ENCODE assay signal across 8 mouse cellular contexts in the genomic region with DNA sequence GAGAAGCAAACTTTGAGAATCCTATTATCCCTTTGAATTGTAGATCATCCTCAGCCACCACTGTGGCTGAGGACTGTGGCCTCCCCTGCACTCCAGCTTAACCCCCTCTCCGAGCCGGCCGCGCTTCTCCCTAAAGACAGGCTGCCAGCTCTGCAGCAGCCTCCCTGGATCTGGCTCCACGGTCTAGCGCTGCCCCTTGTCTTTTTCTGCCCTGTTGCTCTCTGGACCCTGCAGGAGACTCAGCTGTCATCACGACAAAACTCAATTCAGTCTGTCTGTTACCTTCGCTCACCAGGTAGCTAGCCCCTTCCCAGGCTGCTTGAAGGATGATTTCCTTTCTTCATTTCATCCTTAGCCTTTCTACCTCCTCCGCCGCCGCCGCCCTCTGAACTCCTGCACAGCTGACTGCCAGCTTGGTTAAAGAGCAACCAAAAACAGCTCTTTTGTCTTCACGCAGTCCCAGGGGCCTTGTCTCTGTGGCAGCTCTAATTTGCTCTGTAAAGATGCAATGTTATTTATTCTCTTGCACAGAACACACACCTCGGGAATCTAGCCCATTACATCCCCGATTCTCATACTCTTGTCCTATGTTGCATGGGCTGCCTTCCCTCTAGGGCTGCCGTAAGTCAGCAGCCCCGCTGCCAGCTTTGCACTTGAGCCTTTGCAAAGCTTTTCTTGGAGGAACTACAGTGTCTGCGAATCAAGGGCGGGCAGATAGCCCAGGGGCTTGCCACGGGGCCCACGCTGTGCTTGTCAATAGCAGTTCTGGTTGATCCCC.
DNase-seq lines count a peak whose midpoint lies in the region; ATAC-seq and TF ChIP-seq lines count a peak whose summit lies in the region.

No protein-coding gene starts in this region.

- H3K27me3 ChIP-seq in liver, embryonic 11.5 days (replicated peaks; ENCODE audit: control insufficient read depth, insufficient read depth, low read length), result peaks cover 9% of the 10 kb centered on the region; the same call in 1 of the 2 replicates
- no peaks in the 10 kb centered on the region for H3K27me3 ChIP-seq in embryonic facial prominence, embryonic 13.5 days
- no peaks in the 10 kb centered on the region for H3K27me3 ChIP-seq in hindbrain, postnatal 0 days (ENCODE audit: insufficient read depth, low read length)
- H3K27me3 ChIP-seq in liver, embryonic 16.5 days (ENCODE audit: control insufficient read depth, insufficient read depth, low read depth, low read length), result no peaks in the 10 kb centered on the region

- DNase-seq in liver, embryonic 11.5 days (ENCODE audit: low spot score), result no peak
- no peak for DNase-seq in liver
- peak; percentile 69 for DNase-seq in hindbrain, postnatal 0 days (ENCODE audit: low spot score)
- no peak for DNase-seq in spleen, postnatal 10 days (ENCODE audit: low spot score in 2 of 2)
- no peak for DNase-seq in urinary bladder, postnatal 25 days (ENCODE audit: low spot score)
- DNase-seq in lung, postnatal 36 days, result no peak

- no peaks in the 10 kb centered on the region for H3K9me3 ChIP-seq in liver, embryonic 11.5 days (ENCODE audit: control insufficient read depth, low read length)
- peaks cover 6% of the 10 kb centered on the region; the same call in 1 of the 2 replicates for H3K9me3 ChIP-seq in embryonic facial prominence, embryonic 13.5 days
- no peaks in the 10 kb centered on the region for H3K9me3 ChIP-seq in hindbrain, postnatal 0 days (ENCODE audit: low read length)
- no peaks in the 10 kb centered on the region for H3K9me3 ChIP-seq in liver, embryonic 16.5 days (replicated peaks; ENCODE audit: control insufficient read depth, low read length)

- no peak overlapping the region for H3K4me3 ChIP-seq in liver, embryonic 11.5 days (ENCODE audit: low read depth, low read length)
- peak overlapping the region; percentile 27 for H3K4me3 ChIP-seq in embryonic facial prominence, embryonic 13.5 days
- H3K4me3 ChIP-seq in hindbrain, postnatal 0 days (ENCODE audit: low read length), result peak overlapping the region; percentile 22
- H3K4me3 ChIP-seq in liver, embryonic 16.5 days (ENCODE audit: low read depth, low read length), result no peak overlapping the region

- no peaks in the 10 kb centered on the region for H3K36me3 ChIP-seq in liver, embryonic 11.5 days (ENCODE audit: control insufficient read depth, insufficient read depth, low read length)
- H3K36me3 ChIP-seq in embryonic facial prominence, embryonic 13.5 days, result no peaks in the 10 kb centered on the region
- H3K36me3 ChIP-seq in hindbrain, postnatal 0 days (ENCODE audit: insufficient read depth, low read length), result no peaks in the 10 kb centered on the region
- H3K36me3 ChIP-seq in liver, embryonic 16.5 days (ENCODE audit: control insufficient read depth, insufficient read depth), result no peaks in the 10 kb centered on the region

- H3K4me2 ChIP-seq in liver, embryonic 11.5 days, result peak overlapping the region; percentile 55
- peak overlapping the region; percentile 55 for H3K4me2 ChIP-seq in embryonic facial prominence, embryonic 13.5 days
- H3K4me2 ChIP-seq in hindbrain, postnatal 0 days (ENCODE audit: low read depth, low read length), result peak overlapping the region; percentile 51
- H3K4me2 ChIP-seq in liver, embryonic 16.5 days (ENCODE audit: low read depth, low read length), result peak overlapping the region; percentile 18; the same call in 1 of the 2 replicates

- H3K27ac ChIP-seq in liver, embryonic 11.5 days (ENCODE audit: low read depth, low read length), result no peak overlapping the region
- H3K27ac ChIP-seq in embryonic facial prominence, embryonic 13.5 days, result peak overlapping the region; percentile 39; the same call in 1 of the 2 replicates
- H3K27ac ChIP-seq in hindbrain, postnatal 0 days, result peak overlapping the region; percentile 74
- no peak overlapping the region for H3K27ac ChIP-seq in liver, embryonic 16.5 days (ENCODE audit: low read length)

- ATAC-seq in liver, embryonic 11.5 days (replicated peaks; ENCODE audit: low FRiP score), result no peak
- no peak for ATAC-seq in embryonic facial prominence, embryonic 13.5 days (ENCODE audit: insufficient number of reproducible peaks, insufficient read depth, low FRiP score, low TSS enrichment, low read depth)
- peak; percentile 66 for ATAC-seq in hindbrain, postnatal 0 days
- ATAC-seq in liver, embryonic 16.5 days (ENCODE audit: low read depth), result no peak

- H3K4me1 ChIP-seq in liver, embryonic 11.5 days (replicated peaks; ENCODE audit: control insufficient read depth, insufficient read depth, low read length), result peaks cover 3% of the 10 kb centered on the region
- peaks cover 20% of the 10 kb centered on the region for H3K4me1 ChIP-seq in embryonic facial prominence, embryonic 13.5 days
- peaks cover 20% of the 10 kb centered on the region for H3K4me1 ChIP-seq in hindbrain, postnatal 0 days (ENCODE audit: insufficient read depth, low read length)
- H3K4me1 ChIP-seq in liver, embryonic 16.5 days (ENCODE audit: control insufficient read depth, low read depth, low read length), result no peaks in the 10 kb centered on the region

- no peak overlapping the region for H3K9ac ChIP-seq in liver, embryonic 11.5 days (ENCODE audit: low read depth, low read length)
- H3K9ac ChIP-seq in embryonic facial prominence, embryonic 13.5 days, result peak overlapping the region; percentile 68
- H3K9ac ChIP-seq in hindbrain, postnatal 0 days (replicated peaks; ENCODE audit: low read length), result no peak overlapping the region; the same call in 1 of the 2 replicates
- no peak overlapping the region for H3K9ac ChIP-seq in liver, embryonic 16.5 days (ENCODE audit: low read depth, low read length)

- 11% methylated on average over 21 of the region's 21 CpGs for WGBS in liver, embryonic 11.5 days
- WGBS in embryonic facial prominence, embryonic 13.5 days, result 6% methylated on average over 21 of the region's 21 CpGs
- WGBS in hindbrain, postnatal 0 days, result 6% methylated on average over 21 of the region's 21 CpGs
- 14% methylated on average over 21 of the region's 21 CpGs for WGBS in liver, embryonic 16.5 days (ENCODE audit: insufficient replicate concordance)

- TF ChIP-seq CTCF in hindbrain, postnatal 0 days (IDR thresholded peaks at IDR 0.05; ENCODE audit: low read depth), result no peak

Comparison
In these comparisons a context has a peak if more than half of its experiments do, and no peak if none do; other contexts are left out.
1. H3K27ac ChIP-seq: peak in embryonic facial prominence, embryonic 13.5 days (single experiment) and hindbrain, postnatal 0 days (single experiment); none in liver, embryonic 11.5 days (single experiment) and liver, embryonic 16.5 days (single experiment).
2. H3K4me3 ChIP-seq: peak in embryonic facial prominence, embryonic 13.5 days (single experiment) and hindbrain, postnatal 0 days (single experiment); none in liver, embryonic 11.5 days (single experiment) and liver, embryonic 16.5 days (single experiment).
3. Peak in every context shown above with its lines, with median percentiles within 50 percentile points of each other: H3K4me2 ChIP-seq.